In genomic region chr16:34414581-34414980, GRCm38 (mm10) we compare ENCODE assay signal across 8 mouse cellular contexts.
DNase-seq lines count a peak whose midpoint lies in the region; ATAC-seq lines count a peak whose summit lies in the region.

No protein-coding gene starts in this region.

- no peaks in the 10 kb centered on the region for H3K27me3 ChIP-seq in embryonic facial prominence, embryonic 11.5 days (ENCODE audit: control insufficient read depth, insufficient read depth, low read length)
- no peaks in the 10 kb centered on the region for H3K27me3 ChIP-seq in hindbrain, embryonic 15.5 days
- no peaks in the 10 kb centered on the region for H3K27me3 ChIP-seq in lung, embryonic 16.5 days (ENCODE audit: control insufficient read depth, insufficient read depth, low read depth, low read length)

- 54% methylated on average over 7 of the region's 7 CpGs for WGBS in embryonic facial prominence, embryonic 11.5 days
- WGBS in hindbrain, embryonic 15.5 days = 59% methylated on average over 7 of the region's 7 CpGs
- WGBS in lung, embryonic 16.5 days = 34% methylated on average over 7 of the region's 7 CpGs

- ATAC-seq in frontal cortex, adult (ENCODE audit: low TSS enrichment) = peak; percentile 80
- ATAC-seq in embryonic facial prominence, embryonic 11.5 days (replicated peaks; ENCODE audit: insufficient number of reproducible peaks, low FRiP score, low TSS enrichment, low read depth) = no peak
- no peak for ATAC-seq in hindbrain, embryonic 15.5 days (ENCODE audit: low FRiP score, low read depth)
- ATAC-seq in lung, embryonic 16.5 days (ENCODE audit: low read depth) = peak; percentile 54; the same call in 1 of the 2 replicates
- no peak for ATAC-seq in megakaryocyte-erythroid progenitor cell, adult 5-6 weeks (replicated peaks; ENCODE audit: low FRiP score, low TSS enrichment, poor library complexity, severe bottlenecking)

- H3K4me1 ChIP-seq in embryonic facial prominence, embryonic 11.5 days (ENCODE audit: control insufficient read depth, insufficient read depth, low read length) = peaks cover 11% of the 10 kb centered on the region
- peaks cover 45% of the 10 kb centered on the region for H3K4me1 ChIP-seq in hindbrain, embryonic 15.5 days (replicated peaks)
- peaks cover 18% of the 10 kb centered on the region for H3K4me1 ChIP-seq in lung, embryonic 16.5 days (replicated peaks; ENCODE audit: control insufficient read depth, insufficient read depth, low read length)

- no peak overlapping the region for H3K27ac ChIP-seq in embryonic facial prominence, embryonic 11.5 days (replicated peaks; ENCODE audit: low read depth, low read length)
- peak overlapping the region; percentile 48 for H3K27ac ChIP-seq in hindbrain, embryonic 15.5 days (replicated peaks)
- peak overlapping the region; percentile 78 for H3K27ac ChIP-seq in lung, embryonic 16.5 days (ENCODE audit: low read length)

- no peak for DNase-seq in frontal cortex, postnatal 25 days (ENCODE audit: low spot score in 2 of 2)
- peak; percentile 50 for DNase-seq in embryonic facial prominence, embryonic 11.5 days (ENCODE audit: low spot score)
- DNase-seq in gastrocnemius, postnatal 14 days = no peak
- no peak for DNase-seq in retina, postnatal 1 day

- H3K9me3 ChIP-seq in embryonic facial prominence, embryonic 11.5 days (replicated peaks; ENCODE audit: control insufficient read depth, low read length) = no peaks in the 10 kb centered on the region
- H3K9me3 ChIP-seq in hindbrain, embryonic 15.5 days = no peaks in the 10 kb centered on the region
- H3K9me3 ChIP-seq in lung, embryonic 16.5 days (ENCODE audit: control insufficient read depth, low read length) = no peaks in the 10 kb centered on the region

- intact Hi-C loops in gastrocnemius, postnatal 14 days (cut with DNase I; ENCODE audit: low total_unique reads) = no loop called here

- no peak overlapping the region for H3K4me2 ChIP-seq in embryonic facial prominence, embryonic 11.5 days (ENCODE audit: low read depth, low read length)
- no peak overlapping the region for H3K4me2 ChIP-seq in hindbrain, embryonic 15.5 days
- H3K4me2 ChIP-seq in lung, embryonic 16.5 days (ENCODE audit: low read depth, low read length) = no peak overlapping the region

- no peak overlapping the region for H3K4me3 ChIP-seq in embryonic facial prominence, embryonic 11.5 days (ENCODE audit: low read depth, low read length)
- no peak overlapping the region for H3K4me3 ChIP-seq in hindbrain, embryonic 15.5 days
- H3K4me3 ChIP-seq in lung, embryonic 16.5 days (ENCODE audit: low read length) = no peak overlapping the region

- no peaks in the 10 kb centered on the region for H3K36me3 ChIP-seq in embryonic facial prominence, embryonic 11.5 days (replicated peaks; ENCODE audit: control insufficient read depth, insufficient read depth, low read depth, low read length)
- H3K36me3 ChIP-seq in hindbrain, embryonic 15.5 days = no peaks in the 10 kb centered on the region
- no peaks in the 10 kb centered on the region for H3K36me3 ChIP-seq in lung, embryonic 16.5 days (ENCODE audit: control insufficient read depth, insufficient read depth, low read length)

- H3K9ac ChIP-seq in embryonic facial prominence, embryonic 11.5 days (replicated peaks; ENCODE audit: low read length) = no peak overlapping the region
- no peak overlapping the region for H3K9ac ChIP-seq in hindbrain, embryonic 15.5 days
- H3K9ac ChIP-seq in lung, embryonic 16.5 days (ENCODE audit: low read length) = no peak overlapping the region

Comparison
In these comparisons a context has a peak if more than half of its experiments do, and no peak if none do; other contexts are left out.
1. ATAC-seq: peak in frontal cortex, adult (single experiment) and lung, embryonic 16.5 days (single experiment); none in embryonic facial prominence, embryonic 11.5 days (single experiment), hindbrain, embryonic 15.5 days (single experiment) and megakaryocyte-erythroid progenitor cell, adult 5-6 weeks (single experiment).